Mouse (Mus musculus) erythroblast, embryonic 14.5 days (primary cell): ENCODE measurements around the gene Ubqln5.

Experiments
- GATA1 ChIP-seq: IDR thresholded peaks from 2 replicates; pipeline ENCODE4 v1.6.1; 2012; ENCODE audit warnings: low read length, inconsistent platforms, mixed read lengths
- TAL1 ChIP-seq: IDR thresholded peaks from 3 replicates; pipeline ENCODE4 v1.6.1; 2012; ENCODE audit warnings: low read length, inconsistent platforms, mixed read lengths

DNA sequence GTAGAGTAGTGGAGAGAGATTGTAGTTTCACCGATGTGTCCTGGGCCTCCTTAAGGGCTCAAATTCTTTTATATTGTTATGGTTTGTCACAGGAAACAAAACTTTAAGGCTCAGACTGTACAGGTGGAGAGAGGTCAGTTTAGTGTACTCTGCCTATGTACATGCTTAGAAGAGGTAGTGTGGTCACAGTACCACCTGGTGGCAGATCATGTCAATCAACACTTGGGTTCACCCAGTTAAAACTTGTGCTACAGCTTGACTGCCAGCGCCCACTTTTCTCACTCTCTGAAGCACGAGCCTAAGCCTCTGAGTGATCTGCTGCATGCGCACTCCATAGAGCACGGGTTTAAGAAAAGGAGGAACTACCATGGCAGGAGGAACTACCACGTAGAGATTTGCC, 37.5 kb upstream of the Ubqln5 start:
- TF ChIP-seq GATA1 (no peak), TAL1 (no peak)
